Mouse (Mus musculus) small intestine, adult 2 months (tissue): ENCODE data around the gene Dapk1.

Experiments
- CTCF ChIP-seq: fragments of 200-500 bp; IDR thresholded peaks from 2 replicates; pipeline ENCODE4 v1.5.1; 2012; ENCODE audit warnings: low read depth, mild to moderate bottlenecking, control low read depth, inconsistent platforms, low read length, moderate library complexity, mixed read lengths; ENCODE audit not compliant: insufficient replicate concordance, insufficient read length; ENCODE audit errors: extremely low read depth
- POLR2A ChIP-seq: fragments of 200-500 bp; IDR thresholded peaks from 2 replicates; pipeline ENCODE4 v1.6.1; 2012; ENCODE audit warnings: low read depth, mild to moderate bottlenecking, control low read depth, inconsistent platforms, low read length, moderate library complexity

DNA sequence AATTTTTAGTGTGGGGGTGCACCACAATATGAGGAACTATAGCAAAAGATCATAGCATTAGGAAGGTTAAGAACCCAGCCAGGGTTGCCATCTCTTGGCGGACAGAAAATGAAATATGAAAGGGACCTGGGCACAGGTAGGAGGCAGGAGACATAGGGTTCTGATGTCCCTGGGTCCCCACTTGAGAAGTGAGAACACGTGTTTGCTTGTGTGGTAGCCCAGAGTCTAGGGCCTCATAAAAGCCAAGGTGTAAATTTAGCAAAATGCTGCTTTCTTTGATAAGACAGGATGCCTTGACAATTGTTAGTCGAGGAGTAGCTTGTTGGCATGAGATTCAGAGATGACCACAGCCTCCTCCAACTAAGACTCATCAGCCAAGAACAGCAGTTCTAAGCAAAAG lies 143.0 kb downstream of the Dapk1 start:
- TF ChIP-seq POLR2A (no peak), CTCF (no peak)
